Mouse (Mus musculus): ENCODE data around the gene Rnf114.

Gene Rnf114

DNA sequence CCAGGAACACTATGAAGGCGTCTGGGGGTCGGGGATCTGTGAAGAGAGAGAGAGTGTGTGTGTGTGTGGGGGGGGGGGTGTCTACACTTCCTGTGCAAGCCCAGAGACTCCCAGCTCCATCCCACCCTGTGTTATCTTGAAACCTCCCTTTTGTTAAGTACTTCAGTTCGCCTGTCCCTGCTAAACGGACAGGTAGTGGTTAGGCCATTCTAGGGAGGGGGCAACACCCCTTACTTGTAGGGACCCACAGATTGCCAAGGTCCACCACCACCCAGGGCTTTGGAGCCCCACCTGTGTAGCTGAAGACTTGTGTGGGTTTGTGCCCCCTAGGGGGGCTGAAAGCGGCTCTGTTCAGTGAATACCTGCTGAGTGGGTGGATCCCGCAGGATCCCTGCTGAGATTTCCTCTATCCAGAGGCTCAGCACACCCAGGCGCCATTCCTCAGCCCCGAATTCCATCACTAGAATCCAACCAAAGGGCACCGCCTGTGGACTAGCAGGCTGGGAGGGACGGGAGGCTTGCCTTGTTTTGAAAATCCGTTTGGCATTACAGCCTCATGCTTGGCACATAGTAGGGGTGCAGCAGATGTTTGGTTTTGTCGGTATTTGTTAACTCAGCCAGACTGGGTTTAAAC is 48.1 kb downstream of the Rnf114 start:
- no peak for DNase-seq (ENCODE audit: low spot score)

DNA sequence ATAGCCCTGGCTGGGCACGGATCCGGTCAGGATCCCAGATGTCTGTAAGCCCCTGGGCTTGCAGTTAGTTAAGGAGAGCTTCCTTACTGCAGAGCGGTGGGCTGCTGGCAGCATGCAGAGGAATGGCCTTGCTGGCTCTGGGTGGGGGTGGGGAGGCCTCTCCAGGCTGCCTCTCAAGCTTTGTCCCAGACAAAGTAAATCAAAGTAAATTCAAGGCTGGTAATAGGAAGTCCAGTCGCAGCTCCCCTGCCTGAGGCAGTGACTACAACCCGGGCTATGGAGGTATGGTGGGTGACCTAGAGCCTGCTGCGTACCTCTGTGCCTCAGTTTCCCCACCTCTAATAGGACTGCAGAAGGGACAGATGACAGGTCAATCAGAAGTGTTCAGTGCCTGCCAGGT is 48.9 kb downstream of the Rnf114 start:
- peak; percentile 59 for DNase-seq (ENCODE audit: low spot score)

DNA sequence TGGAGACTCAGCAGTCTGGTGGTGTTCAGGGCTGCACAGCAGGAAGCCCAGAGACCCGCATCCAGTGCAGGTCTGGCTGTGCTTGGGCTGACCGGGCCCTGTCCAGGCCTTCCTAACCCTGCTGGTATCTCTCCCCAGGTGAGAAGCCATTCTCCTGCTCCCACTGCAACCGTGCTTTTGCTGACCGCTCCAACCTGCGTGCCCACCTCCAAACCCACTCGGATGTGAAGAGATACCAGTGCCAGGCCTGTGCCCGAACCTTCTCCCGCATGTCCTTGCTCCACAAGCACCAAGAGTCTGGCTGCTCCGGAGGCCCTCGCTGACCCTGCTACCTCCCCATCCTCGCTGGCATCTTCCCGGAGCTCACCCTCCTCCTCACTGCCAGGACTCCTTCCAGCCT is 49.3 kb downstream of the Rnf114 start:
- no peak for DNase-seq (ENCODE audit: low spot score)

- DNase-seq (ENCODE audit: low spot score): no peak
These were observed 49.9 kb downstream of the Rnf114 start for GRCm38 (mm10) chr2:167542361-167542760.

- DNase-seq (ENCODE audit: low spot score): peak; percentile 81
These were observed 50.9 kb downstream of the Rnf114 start for GRCm38 (mm10) chr2:167543121-167544003.

DNA sequence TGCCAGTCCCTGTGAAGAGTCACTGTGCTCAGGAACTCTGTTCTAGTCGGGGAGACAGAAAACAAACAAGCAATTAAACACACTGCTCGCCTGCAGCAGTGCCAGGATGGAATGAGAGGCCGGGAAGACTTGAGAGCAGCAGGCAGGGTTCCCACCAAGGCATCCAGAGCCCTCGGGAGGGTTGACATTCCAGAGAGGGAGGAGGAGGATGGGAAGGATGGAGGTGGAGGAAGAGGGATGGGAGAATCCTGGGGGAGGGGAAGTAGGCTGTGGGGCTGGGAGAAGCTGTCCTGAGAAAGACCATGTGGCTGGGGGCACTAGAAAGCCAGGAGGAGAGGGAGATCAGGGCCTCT is 51.5 kb downstream of the Rnf114 start:
- DNase-seq (ENCODE audit: low spot score): peak; percentile 60

GRCm38 (mm10) chr2:167544456-167544855 is 52.0 kb downstream of the Rnf114 start:
- no peak for DNase-seq (ENCODE audit: low spot score)

GRCm38 (mm10) chr2:167546447-167547195 is 54.2 kb downstream of the Rnf114 start:
- DNase-seq (ENCODE audit: low spot score): no peak

- no peak for DNase-seq (ENCODE audit: low spot score)
These were observed 55.0 kb downstream of the Rnf114 start for GRCm38 (mm10) chr2:167547444-167547843.

GRCm38 (mm10) chr2:167548961-167549360 is 56.5 kb downstream of the Rnf114 start:
- DNase-seq (ENCODE audit: low spot score): no peak

DNA sequence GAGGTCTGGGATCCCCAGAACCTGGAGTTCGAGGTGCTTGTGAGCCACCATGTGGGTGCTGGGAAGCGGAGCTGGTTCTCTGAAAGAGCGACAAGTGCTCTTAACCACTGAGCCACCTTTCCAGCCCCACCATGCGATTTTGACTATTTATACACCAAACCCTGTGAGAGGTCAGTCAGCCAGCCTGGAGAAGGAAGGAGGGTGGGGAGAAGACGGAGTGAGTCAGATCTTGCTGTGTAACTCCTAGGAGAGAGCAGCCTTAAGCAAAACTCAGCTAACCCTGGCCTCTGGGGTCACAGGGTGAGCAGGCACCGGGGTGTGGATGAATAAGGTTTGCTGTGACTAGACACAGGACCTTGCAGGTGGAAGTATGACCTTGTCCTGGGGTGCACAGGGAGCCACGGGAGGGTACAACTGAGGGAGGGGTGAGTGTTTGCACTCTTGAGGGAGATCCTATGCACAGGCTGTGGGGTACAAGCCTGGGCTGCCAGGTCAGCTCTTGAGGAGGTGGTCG is 58.0 kb downstream of the Rnf114 start:
- DNase-seq (ENCODE audit: low spot score): no peak

GRCm38 (mm10) chr2:167551342-167551920 is 59.0 kb downstream of the Rnf114 start:
- no peak for DNase-seq (ENCODE audit: low spot score)

GRCm38 (mm10) chr2:167552292-167552691 is 59.8 kb downstream of the Rnf114 start:
- DNase-seq (ENCODE audit: low spot score): no peak

GRCm38 (mm10) chr2:167552927-167553402 is 60.5 kb downstream of the Rnf114 start:
- peak; percentile 59 for DNase-seq (ENCODE audit: low spot score)

DNA sequence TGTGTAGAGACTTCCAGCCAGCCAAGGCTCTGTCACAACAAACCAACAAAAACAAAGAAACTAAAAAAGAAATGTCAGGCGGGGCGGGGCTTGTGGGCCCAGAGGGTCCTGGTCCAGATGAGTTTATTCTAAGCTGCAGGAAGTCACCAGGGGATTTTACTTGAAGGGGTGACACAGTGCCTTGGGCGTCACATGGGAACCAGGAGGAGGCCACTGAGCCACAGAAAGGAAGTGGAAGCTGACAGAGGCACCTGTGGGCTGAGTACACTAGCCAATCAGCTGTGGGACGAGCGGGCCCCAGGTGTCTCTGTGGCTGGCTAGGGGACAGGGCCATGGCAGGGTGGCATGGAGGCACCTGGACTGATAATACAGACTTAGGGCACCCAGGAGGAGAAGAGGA is 63.3 kb downstream of the Rnf114 start:
- no peak for DNase-seq (ENCODE audit: low spot score)

DNA sequence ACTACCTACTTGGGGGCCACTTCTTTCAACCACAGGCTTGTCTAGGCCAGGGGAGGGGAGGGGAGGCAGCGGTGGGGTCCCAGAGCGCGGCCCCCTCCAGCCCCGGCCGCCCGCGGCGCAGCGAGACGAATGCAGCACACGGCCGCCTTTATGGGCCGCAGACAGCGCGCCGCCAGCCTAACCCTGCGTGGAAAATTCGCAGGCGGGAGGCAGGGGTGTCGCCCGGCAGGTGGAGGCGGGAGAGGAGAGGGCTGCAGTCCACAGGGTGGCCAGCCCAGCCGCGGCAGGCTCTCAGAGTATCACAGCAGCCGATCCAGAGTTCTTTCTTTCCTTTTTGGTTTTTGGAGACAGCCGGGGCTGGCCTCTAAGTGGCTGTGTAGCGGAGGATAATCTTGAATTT is 67.0 kb downstream of the Rnf114 start:
- no peak for DNase-seq (ENCODE audit: low spot score)

DNA sequence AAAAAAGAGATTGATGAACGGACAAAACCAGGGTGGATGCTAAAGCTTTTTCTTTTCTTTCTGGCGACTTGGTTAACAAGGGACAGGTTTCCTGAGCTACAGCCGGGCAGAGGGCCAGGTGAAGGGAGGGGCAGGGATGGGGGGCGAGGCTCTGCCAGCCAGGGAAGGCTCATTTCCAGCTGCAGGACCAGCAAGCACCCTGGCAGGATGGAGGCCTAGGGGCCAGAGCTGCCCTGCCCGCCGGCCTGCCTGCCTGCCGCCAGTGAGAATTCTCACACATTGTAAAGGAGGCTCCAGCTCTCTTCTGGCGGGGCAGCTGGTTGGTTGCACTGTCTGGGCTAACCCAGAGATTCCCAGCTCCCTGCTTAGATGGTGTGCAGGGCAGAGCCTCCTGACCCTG is 69.7 kb downstream of the Rnf114 start:
- no peak for DNase-seq (ENCODE audit: low spot score)

DNA sequence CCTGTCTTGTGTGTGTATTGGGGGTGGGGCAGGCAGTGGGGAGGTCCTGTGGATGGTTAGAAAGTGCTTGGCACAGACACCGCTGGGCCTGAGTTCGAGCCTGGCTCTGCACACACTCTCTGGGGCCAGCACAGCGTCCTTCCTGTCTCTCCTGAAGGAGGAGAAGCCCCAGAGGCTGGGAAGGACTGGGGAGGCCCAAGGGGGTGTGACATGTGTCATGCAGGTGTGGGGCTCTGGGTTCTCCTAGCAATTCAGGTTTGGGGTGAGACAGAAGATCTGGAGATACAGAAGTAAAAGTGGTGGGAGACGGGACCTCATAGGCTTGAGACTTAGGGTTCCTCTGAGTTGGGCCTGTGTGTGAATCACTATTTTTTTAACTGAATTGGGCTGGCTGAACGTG is 70.6 kb downstream of the Rnf114 start:
- DNase-seq (ENCODE audit: low spot score): no peak

DNA sequence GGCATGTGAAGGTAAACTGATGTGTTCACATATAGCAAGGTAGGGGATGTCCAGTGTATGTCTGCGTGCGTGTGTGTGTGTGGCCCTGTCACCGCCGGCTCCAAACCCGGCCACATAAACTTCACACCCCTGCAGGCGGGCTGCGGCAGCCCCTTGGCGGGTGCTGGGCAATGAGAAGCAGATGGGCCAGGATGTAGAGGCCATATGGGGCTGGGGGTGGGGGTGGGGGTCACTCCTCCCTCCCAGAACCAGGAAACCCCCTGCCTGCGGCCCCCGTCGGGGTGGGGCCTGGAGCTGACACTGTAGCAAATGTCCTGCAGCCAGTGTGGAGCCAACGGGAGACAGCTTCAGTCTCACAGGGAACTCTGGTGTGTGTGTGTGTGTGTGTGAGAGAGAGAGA is 71.3 kb downstream of the Rnf114 start:
- peak; percentile 65 for DNase-seq (ENCODE audit: low spot score)

DNA sequence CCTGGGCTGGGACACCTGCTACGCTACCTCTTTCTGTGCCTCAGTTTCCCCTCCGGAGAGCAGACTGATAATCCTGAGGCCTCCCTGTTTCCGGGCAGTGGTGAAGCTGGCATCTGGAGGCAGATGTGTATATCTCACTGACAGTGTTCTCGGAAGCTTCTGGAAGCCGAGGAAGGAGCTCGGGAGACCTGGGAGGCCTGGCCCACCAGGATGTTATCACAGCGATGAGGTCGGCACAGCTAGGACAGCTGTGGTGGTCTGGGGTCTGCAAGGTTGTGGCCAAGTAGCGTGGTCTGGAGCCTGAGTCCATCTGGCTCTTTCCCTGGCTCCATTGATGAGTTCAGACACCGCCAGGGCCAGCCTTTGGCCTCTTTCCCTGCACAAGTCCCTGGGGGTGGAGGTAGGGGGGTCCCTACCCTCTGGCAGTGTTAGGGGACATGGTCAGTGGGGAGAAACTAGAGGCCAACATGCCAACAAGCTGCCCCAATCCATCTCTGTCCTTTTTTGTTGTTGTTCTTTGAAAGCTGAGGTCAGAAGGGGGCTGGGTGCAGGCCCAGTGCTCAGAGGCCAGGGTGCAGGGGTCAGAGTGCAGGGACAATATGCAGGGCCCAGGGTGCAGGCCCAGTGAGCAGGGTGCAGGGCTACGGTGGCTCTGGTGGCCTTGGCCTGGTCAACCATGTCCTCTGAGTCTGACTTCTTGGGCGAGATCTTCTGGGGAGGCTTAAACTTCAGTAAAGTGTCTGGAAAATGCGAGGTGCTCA is 72.3 kb downstream of the Rnf114 start:
- no peak for DNase-seq (ENCODE audit: low spot score)

DNA sequence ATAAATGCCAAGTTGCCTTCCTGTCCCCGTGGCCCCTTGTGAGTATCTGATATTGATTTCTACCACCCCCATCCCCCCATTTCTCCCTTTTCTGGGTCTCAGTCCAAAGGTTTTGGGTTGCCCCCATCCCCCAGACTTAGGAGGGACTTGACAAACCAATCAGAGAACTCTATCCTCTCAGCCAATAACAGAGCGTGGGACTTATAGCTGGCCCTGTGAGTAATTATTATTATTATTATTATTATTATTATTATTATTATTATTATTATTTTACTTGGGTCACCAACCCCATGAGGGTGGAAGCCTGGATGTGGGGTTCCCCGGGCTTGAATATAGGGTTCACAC is 72.8 kb downstream of the Rnf114 start:
- no peak for DNase-seq (ENCODE audit: low spot score)

GRCm38 (mm10) chr2:167565682-167566081 is 73.2 kb downstream of the Rnf114 start:
- peak; percentile 79 for DNase-seq (ENCODE audit: low spot score)

Data from embryo, embryonic 10.5 days (tissue).